Mouse (Mus musculus) testis, adult 2 months (tissue): ENCODE results near the gene Cog1.

Experiments
- CTCF ChIP-seq: fragments of 200-500 bp; IDR thresholded peaks from 2 replicates; pipeline ENCODE4 v1.5.1; 2012; ENCODE audit warnings: low read depth, mild to moderate bottlenecking, inconsistent platforms, low read length, moderate library complexity; ENCODE audit not compliant: control insufficient read depth, insufficient read depth, insufficient replicate concordance
- POLR2A ChIP-seq: fragments of 200-500 bp; IDR thresholded peaks from 2 replicates; pipeline ENCODE4 v1.6.1; 2012; ENCODE audit warnings: low read depth, mild to moderate bottlenecking, inconsistent platforms, low read length, moderate library complexity; ENCODE audit not compliant: control insufficient read depth

DNA sequence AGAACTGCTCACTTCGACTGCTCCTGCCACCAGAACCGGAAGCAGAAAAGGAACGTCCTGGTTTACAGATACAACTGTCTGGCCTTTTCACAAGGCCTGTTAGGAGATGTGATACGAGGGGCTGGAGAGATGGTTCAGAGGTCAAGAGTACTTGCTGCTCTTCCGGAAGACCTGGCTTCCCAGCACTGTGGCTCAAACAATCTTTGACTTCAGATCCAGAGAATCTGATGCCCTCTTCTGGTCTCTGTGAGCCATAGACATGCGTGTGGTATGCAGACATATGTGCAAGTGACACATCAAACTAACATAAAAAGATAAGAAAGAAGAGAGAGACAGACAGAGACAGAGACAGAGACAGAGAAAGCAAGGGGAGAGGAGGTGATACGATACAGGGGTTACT is 16.7 kb upstream of the Cog1 start:
- no peak for TF ChIP-seq CTCF
- TF ChIP-seq POLR2A = no peak
